Mouse (Mus musculus) heart, embryonic 15.5 days (tissue): ENCODE measurements around the gene Pgap2. TPM values are rescaled to one million over a fixed set of nuclear protein-coding genes. Genes with fewer than 3 reads are reported as not detected.

Experiments used
- ATAC-seq: fragments of 200-750 bp; cut with Nextera tagmentation; replicated peaks from 2 replicates; pipeline ENCODE4 v1.8.0; 2017; ENCODE audit warnings: low read depth, moderate TSS enrichment; ENCODE audit not compliant: insufficient number of reproducible peaks, insufficient read depth, low FRiP score
- H3K27ac ChIP-seq: fragments of 300-500 bp; sonication (generic); 2 replicates; pipeline ENCODE4 v1.5.1; 2015; ENCODE audit warnings: mild to moderate bottlenecking, inconsistent platforms
- H3K27me3 ChIP-seq: fragments of 300-500 bp; sonication (generic); 2 replicates; pipeline ENCODE4 v1.6.1; 2015; ENCODE audit warnings: inconsistent platforms
- H3K36me3 ChIP-seq: fragments of 300-500 bp; sonication (generic); 2 replicates; pipeline ENCODE4 v1.6.1; 2015; ENCODE audit warnings: mild to moderate bottlenecking, inconsistent platforms
- H3K4me1 ChIP-seq: fragments of 300-500 bp; sonication (generic); replicated peaks from 2 replicates; pipeline ENCODE4 v1.6.1; 2015; ENCODE audit warnings: inconsistent platforms
- H3K4me2 ChIP-seq: fragments of 300-500 bp; sonication (generic); 2 replicates; pipeline ENCODE4 v1.6.1; 2015; ENCODE audit warnings: inconsistent platforms, mild to moderate bottlenecking, moderate library complexity
- H3K4me3 ChIP-seq: fragments of 300-500 bp; sonication (generic); 2 replicates; pipeline ENCODE4 v1.5.1; 2015; ENCODE audit warnings: mild to moderate bottlenecking, inconsistent platforms
- H3K9ac ChIP-seq: fragments of 300-500 bp; sonication (generic); 2 replicates; pipeline ENCODE4 v1.6.1; 2015; ENCODE audit warnings: mild to moderate bottlenecking, inconsistent platforms
- H3K9me3 ChIP-seq: fragments of 300-500 bp; sonication (generic); replicated peaks from 2 replicates; pipeline ENCODE4 v1.6.1; 2016; ENCODE audit warnings: inconsistent platforms
- WGBS: fragments of 180-500 bp; shearing (Covaris S2); methylation state at CpG from one replicate; pipeline ENCODE4 v1.1.7; 2015; ENCODE audit warnings: mixed read lengths; 5-methylcytosine and 5-hydroxymethylcytosine counted together
- polyA plus RNA-seq: library from polyadenylated mRNA; unstranded; fragments of >200 nt; fragmentation: Nextera tagmentation; extraction: Ambion mirVana; gene quantifications from 2 replicates; pipeline ENCODE4 v1.2.1, GENCODE M21; 2015

The Pgap2 gene
- polyA plus RNA-seq, 1 experiment from 2014 or later: 50.8 TPM

GRCm38 (mm10) chr7:102242371-102242770, 32.4 kb downstream of the Pgap2 start:
- WGBS: 71% methylated on average over 5 of the region's 5 CpGs
- Histone ChIP-seq H3K27me3 (no peaks in the 10 kb centered on the region), H3K9me3 (no peaks in the 10 kb centered on the region), H3K9ac (no peak overlapping the region), H3K36me3 (peaks cover 38% of the 10 kb centered on the region), H3K4me1 (peaks cover 54% of the 10 kb centered on the region), H3K4me2 (no peak overlapping the region), H3K4me3 (no peak overlapping the region), H3K27ac (no peak overlapping the region)
- ATAC-seq: no peak

DNA sequence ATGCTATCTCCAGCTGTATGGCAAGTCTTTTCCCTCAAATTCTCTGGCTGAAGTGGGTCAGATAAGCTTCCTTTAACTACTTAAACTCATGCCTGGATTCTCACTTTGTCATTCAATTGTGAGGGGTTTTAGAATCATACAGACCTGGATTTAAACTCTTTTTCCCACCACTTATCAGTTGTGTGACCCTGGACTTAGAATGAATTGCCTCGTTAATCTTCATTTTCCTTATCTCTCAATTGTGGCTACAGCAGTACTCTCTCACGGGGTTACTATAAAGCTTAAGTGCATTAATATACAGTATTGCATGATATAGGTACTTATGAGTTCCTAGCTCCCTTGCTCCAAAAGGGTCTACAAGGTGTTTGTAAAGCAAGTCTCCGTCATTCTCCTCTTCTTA, 32.9 kb downstream of the Pgap2 start:
- H3K27ac ChIP-seq: no peak overlapping the region
- no peaks in the 10 kb centered on the region for H3K9me3 ChIP-seq
- 50% methylated on average over 3 of the region's 3 CpGs for WGBS
- no peak overlapping the region for H3K9ac ChIP-seq
- H3K36me3 ChIP-seq: peaks cover 32% of the 10 kb centered on the region
- no peaks in the 10 kb centered on the region for H3K27me3 ChIP-seq
- no peak overlapping the region for H3K4me3 ChIP-seq
- no peak for ATAC-seq
- H3K4me1 ChIP-seq: peaks cover 59% of the 10 kb centered on the region
- no peak overlapping the region for H3K4me2 ChIP-seq

GRCm38 (mm10) chr7:102243870-102244269, 33.9 kb downstream of the Pgap2 start:
- H3K27me3 ChIP-seq: no peaks in the 10 kb centered on the region
- WGBS: 83% methylated on average over 2 of the region's 2 CpGs
- H3K4me3 ChIP-seq: no peak overlapping the region
- peaks cover 69% of the 10 kb centered on the region for H3K4me1 ChIP-seq
- H3K4me2 ChIP-seq: no peak overlapping the region
- no peak overlapping the region for H3K9ac ChIP-seq
- no peak for ATAC-seq
- H3K9me3 ChIP-seq: no peaks in the 10 kb centered on the region
- H3K27ac ChIP-seq: no peak overlapping the region
- peaks cover 24% of the 10 kb centered on the region for H3K36me3 ChIP-seq

GRCm38 (mm10) chr7:102244782-102245535, 35.0 kb downstream of the Pgap2 start:
- no peak for ATAC-seq
- H3K27me3 ChIP-seq: no peaks in the 10 kb centered on the region
- peaks cover 15% of the 10 kb centered on the region; the same call in 1 of the 2 replicates for H3K36me3 ChIP-seq
- H3K4me2 ChIP-seq: no peak overlapping the region
- WGBS: 80% methylated on average over 3 of the region's 3 CpGs
- H3K4me3 ChIP-seq: no peak overlapping the region
- H3K4me1 ChIP-seq: peaks cover 72% of the 10 kb centered on the region
- H3K27ac ChIP-seq: peak overlapping the region; percentile 65
- no peaks in the 10 kb centered on the region for H3K9me3 ChIP-seq
- no peak overlapping the region for H3K9ac ChIP-seq

- H3K9ac ChIP-seq: peak overlapping the region; percentile 12
- 8% methylated on average over 1 of the region's 1 CpGs for WGBS
- ATAC-seq: no peak
- peak overlapping the region; percentile 65 for H3K27ac ChIP-seq
- no peak overlapping the region for H3K4me3 ChIP-seq
- H3K9me3 ChIP-seq: no peaks in the 10 kb centered on the region
- H3K4me1 ChIP-seq: peaks cover 72% of the 10 kb centered on the region
- peak overlapping the region; percentile 79; the same call in 1 of the 2 replicates for H3K4me2 ChIP-seq
- H3K27me3 ChIP-seq: no peaks in the 10 kb centered on the region
- H3K36me3 ChIP-seq: peaks cover 7% of the 10 kb centered on the region; the same call in 1 of the 2 replicates
These were observed 35.8 kb downstream of the Pgap2 start for GRCm38 (mm10) chr7:102245775-102246174.

DNA sequence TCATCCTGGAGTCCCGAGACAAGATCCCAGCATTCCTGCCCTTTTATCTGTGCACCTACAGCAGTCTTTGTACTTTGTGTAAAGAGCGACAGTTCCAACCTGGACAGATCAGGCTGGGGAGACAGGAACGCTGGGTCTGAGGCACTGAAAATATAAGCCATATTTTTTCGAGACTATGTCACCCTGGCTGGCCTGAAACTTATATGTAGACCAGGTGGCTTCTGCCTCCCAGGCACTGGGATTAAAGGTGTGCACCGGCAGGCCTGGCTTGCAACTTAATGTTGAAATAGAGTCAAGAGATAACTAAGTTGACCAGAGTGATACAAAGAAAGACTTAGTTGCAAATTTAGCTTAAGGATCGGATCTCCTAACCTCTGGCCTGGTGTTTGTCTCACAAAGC, 36.3 kb downstream of the Pgap2 start:
- 46% methylated on average over 6 of the region's 6 CpGs for WGBS
- H3K4me3 ChIP-seq: no peak overlapping the region

DNA sequence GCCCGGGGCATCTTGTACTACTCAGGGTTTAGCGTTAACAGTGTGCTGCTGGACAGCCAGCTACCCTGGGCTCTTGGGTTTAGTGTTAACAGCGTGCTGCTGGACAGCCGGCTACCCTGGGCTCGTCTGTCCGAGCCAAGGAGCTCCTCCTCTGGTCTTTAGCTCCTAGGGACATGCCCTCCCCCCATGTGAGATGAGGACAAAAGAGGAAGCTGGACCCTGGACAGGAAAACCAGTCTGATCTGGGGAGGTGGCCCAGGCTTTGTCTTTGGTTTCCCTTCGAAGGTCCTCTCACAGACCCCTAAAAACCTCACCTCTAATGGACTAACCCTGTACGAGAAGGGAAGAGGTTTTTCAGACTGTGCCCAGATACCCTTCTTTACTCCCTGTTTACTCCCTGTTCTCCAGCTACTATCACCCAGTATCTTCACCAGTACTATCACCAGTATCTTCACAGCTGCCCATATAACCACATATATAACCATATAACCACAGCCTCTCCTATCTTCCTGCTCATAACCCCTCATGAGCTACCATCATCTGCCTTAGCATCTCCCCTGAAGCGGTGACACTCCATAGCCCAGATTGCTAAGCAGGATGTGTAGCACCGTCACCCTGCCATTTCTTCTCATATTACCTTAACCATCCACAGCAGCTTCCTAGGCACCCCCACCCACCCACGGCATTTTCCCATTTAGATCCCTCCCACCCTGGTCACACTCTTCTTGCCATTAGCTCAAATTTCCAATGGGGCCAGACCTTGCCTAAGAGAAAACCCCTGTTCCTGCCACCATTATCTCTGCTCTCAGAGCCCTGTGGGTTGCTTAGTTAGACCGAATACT, 37.2 kb downstream of the Pgap2 start:
- Histone ChIP-seq H3K27ac (peak overlapping the region; percentile 39; the same call in 1 of the 2 replicates), H3K27me3 (no peaks in the 10 kb centered on the region), H3K4me2 (peak overlapping the region; percentile 79), H3K36me3 (no peaks in the 10 kb centered on the region), H3K4me3 (peak overlapping the region; percentile 93), H3K9ac (peak overlapping the region; percentile 11; the same call in 1 of the 2 replicates), H3K9me3 (no peaks in the 10 kb centered on the region), H3K4me1 (peaks cover 69% of the 10 kb centered on the region)
- no peak for ATAC-seq
- 47% methylated on average over 12 of the region's 12 CpGs for WGBS

More for the DNA sequence above, 36.3 kb downstream of the Pgap2 start:
- Histone ChIP-seq H3K27me3 (no peaks in the 10 kb centered on the region), H3K4me2 (peak overlapping the region; percentile 79), H3K27ac (peak overlapping the region; percentile 65; the same call in 1 of the 2 replicates), H3K9me3 (no peaks in the 10 kb centered on the region), H3K9ac (peak overlapping the region; percentile 12; the same call in 1 of the 2 replicates), H3K36me3 (peaks cover 2% of the 10 kb centered on the region; the same call in 1 of the 2 replicates), H3K4me1 (peaks cover 72% of the 10 kb centered on the region)
- ATAC-seq: no peak

DNA sequence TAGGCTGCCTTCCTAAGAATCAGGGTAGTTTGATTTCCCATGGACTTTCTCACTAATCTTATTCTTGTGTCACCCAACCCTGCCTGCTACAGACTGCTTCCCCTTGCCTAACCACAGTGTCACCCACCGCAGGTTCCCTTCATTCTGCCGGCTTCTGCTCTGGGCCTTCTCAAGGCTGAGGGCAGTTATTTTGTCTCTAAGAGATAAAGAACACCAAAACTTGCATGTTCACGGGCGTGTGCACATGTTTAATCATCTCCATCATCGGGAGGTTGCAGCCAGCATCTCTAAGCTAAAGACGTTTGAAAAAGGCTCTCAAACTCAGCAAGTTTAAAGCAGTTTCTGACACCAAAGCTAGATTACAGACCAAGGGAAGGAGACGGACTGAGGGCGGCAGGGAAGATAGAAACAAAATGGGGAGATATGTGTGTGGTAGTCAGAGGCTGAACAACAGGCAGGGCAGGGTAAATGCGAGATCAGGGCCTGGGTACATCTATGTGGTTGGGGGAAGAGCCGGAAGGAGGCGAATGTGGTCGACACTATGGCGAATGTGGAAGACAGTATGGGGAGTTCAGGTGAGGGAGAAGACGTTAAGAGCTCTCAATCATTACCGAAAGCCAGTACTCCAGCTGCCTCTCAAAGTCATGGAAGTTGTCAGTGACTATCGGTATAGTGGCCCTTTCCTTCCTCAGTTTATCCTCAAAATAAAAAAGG, 38.8 kb downstream of the Pgap2 start:
- Histone ChIP-seq H3K4me3 (peak overlapping the region; percentile 93), H3K36me3 (no peaks in the 10 kb centered on the region), H3K4me1 (peaks cover 53% of the 10 kb centered on the region), H3K9ac (peak overlapping the region; percentile 96), H3K9me3 (no peaks in the 10 kb centered on the region), H3K27ac (peak overlapping the region; percentile 97), H3K27me3 (no peaks in the 10 kb centered on the region), H3K4me2 (peak overlapping the region; percentile 79)
- WGBS: 13% methylated on average over 16 of the region's 16 CpGs
- ATAC-seq: no peak

GRCm38 (mm10) chr7:102249531-102249895, 39.5 kb downstream of the Pgap2 start:
- Histone ChIP-seq H3K9me3 (no peaks in the 10 kb centered on the region), H3K36me3 (no peaks in the 10 kb centered on the region), H3K4me3 (peak overlapping the region; percentile 93), H3K4me2 (peak overlapping the region; percentile 79), H3K27me3 (no peaks in the 10 kb centered on the region), H3K4me1 (peaks cover 46% of the 10 kb centered on the region), H3K27ac (peak overlapping the region; percentile 97), H3K9ac (peak overlapping the region; percentile 96)
- ATAC-seq: peak; percentile 25
- under 1% methylated on average over 23 of the region's 23 CpGs for WGBS

GRCm38 (mm10) chr7:102249896-102250630, 40.1 kb downstream of the Pgap2 start:
- Histone ChIP-seq H3K27me3 (0 out of 2 replicates have a peak, but pooled peaks cover under 1% of the 10 kb centered on the region), H3K36me3 (no peaks in the 10 kb centered on the region), H3K4me1 (peaks cover 41% of the 10 kb centered on the region), H3K9me3 (no peaks in the 10 kb centered on the region), H3K4me3 (peak overlapping the region; percentile 93), H3K9ac (peak overlapping the region; percentile 96), H3K27ac (peak overlapping the region; percentile 97), H3K4me2 (peak overlapping the region; percentile 79)
- ATAC-seq: peak; percentile 85
- under 1% methylated on average over 47 of the region's 49 CpGs for WGBS
